Mouse (Mus musculus) lung, postnatal 0 days (tissue): ENCODE data around the gene Gm9999. TPM values are rescaled to one million over a fixed set of nuclear protein-coding genes. Genes with fewer than 3 reads are reported as not detected.
A peak's percentile ranks its signal among the peaks of the same experiment; 100 is the strongest.

Experiments used
- ATAC-seq: fragments of 200-750 bp; cut with Nextera tagmentation; 2 replicates; pipeline ENCODE4 v1.8.0; 2017; ENCODE audit warnings: moderate library complexity
- DNase-seq: peaks from one replicate; pipeline ENCODE4 v3.0.0-alpha.2; 2016; ENCODE audit warnings: low spot score
- H3K27ac ChIP-seq: fragments of 300-500 bp; sonication (generic); 2 replicates; pipeline ENCODE4 v1.5.1; 2014; ENCODE audit warnings: antibody characterized with exemption, mild to moderate bottlenecking, low read length, mixed read lengths
- H3K27me3 ChIP-seq: fragments of 300-500 bp; sonication (generic); replicated peaks from 2 replicates; pipeline ENCODE4 v1.6.1; 2014; ENCODE audit warnings: low read length, mixed read lengths; ENCODE audit not compliant: insufficient read depth
- H3K36me3 ChIP-seq: fragments of 300-500 bp; sonication (generic); 2 replicates; pipeline ENCODE4 v1.6.1; 2014; ENCODE audit warnings: low read length, mixed read lengths; ENCODE audit not compliant: insufficient read depth
- H3K4me1 ChIP-seq: fragments of 300-500 bp; sonication (generic); 2 replicates; pipeline ENCODE4 v1.6.1; 2014; ENCODE audit warnings: antibody characterized with exemption, low read depth, low read length, mixed read lengths; ENCODE audit not compliant: insufficient read depth
- H3K4me2 ChIP-seq: fragments of 300-500 bp; sonication (generic); replicated peaks from 2 replicates; pipeline ENCODE4 v1.6.1; 2014; ENCODE audit warnings: low read depth, mild to moderate bottlenecking, low read length, moderate library complexity, mixed read lengths
- H3K4me3 ChIP-seq: fragments of 300-500 bp; sonication (generic); 2 replicates; pipeline ENCODE4 v1.5.1; 2014; ENCODE audit warnings: low read depth, low read length
- H3K9ac ChIP-seq: fragments of 300-500 bp; sonication (generic); replicated peaks from 2 replicates; pipeline ENCODE4 v1.6.1; 2014; ENCODE audit warnings: low read depth, mild to moderate bottlenecking
- H3K9me3 ChIP-seq: fragments of 300-500 bp; sonication (generic); 2 replicates; pipeline ENCODE4 v1.6.1; 2016; ENCODE audit warnings: low read length, mixed read lengths
- CTCF ChIP-seq: IDR thresholded peaks from 2 replicates; pipeline ENCODE4 v1.5.1; 2016; ENCODE audit warnings: antibody characterized with exemption, mild to moderate bottlenecking
- EP300 ChIP-seq: IDR thresholded peaks from 2 replicates; pipeline ENCODE4 v1.6.1; 2016; ENCODE audit warnings: antibody characterized with exemption, mild to moderate bottlenecking, control low read depth
- WGBS: fragments of 180-500 bp; shearing (Covaris S2); extraction: QIAGEN DNeasy Blood & Tissue Kit; methylation state at CpG from one replicate; pipeline ENCODE4 v1.1.7; 2014; 5-methylcytosine and 5-hydroxymethylcytosine counted together
- polyA plus RNA-seq: library from polyadenylated mRNA; unstranded; fragments of >200 nt; fragmentation: Nextera tagmentation; extraction: Ambion mirVana; gene quantifications from 2 replicates; pipeline ENCODE4 v1.2.1, GENCODE M21; 2015

Gm9999 gene
- polyA plus RNA-seq, 1 experiment from 2014 or later = not detected

- Histone ChIP-seq H3K9me3 (no peaks in the 10 kb centered on the region), H3K4me1 (no peaks in the 10 kb centered on the region), H3K36me3 (no peaks in the 10 kb centered on the region), H3K4me3 (no peak overlapping the region), H3K27me3 (no peaks in the 10 kb centered on the region), H3K9ac (no peak overlapping the region), H3K27ac (no peak overlapping the region), H3K4me2 (no peak overlapping the region)
- peak; percentile 13 for DNase-seq
- 0 out of 2 replicates have a peak, but pooled peaks have one; percentile 40 for ATAC-seq
- WGBS = 69% methylated on average over 9 of the region's 9 CpGs
- no peak for TF ChIP-seq EP300
Measured at GRCm38 (mm10) chr7:47030517-47031193, 47.3 kb downstream of the Gm9999 start.

GRCm38 (mm10) chr7:47031371-47031770 is 48.0 kb downstream of the Gm9999 start:
- no peak overlapping the region for H3K9ac ChIP-seq
- no peaks in the 10 kb centered on the region for H3K4me1 ChIP-seq
- no peak overlapping the region for H3K4me3 ChIP-seq
- H3K4me2 ChIP-seq = no peak overlapping the region
- no peak overlapping the region for H3K27ac ChIP-seq
- 65% methylated on average over 4 of the region's 4 CpGs for WGBS
- ATAC-seq (peak; percentile 68), DNase-seq (peak; percentile 35)
- H3K36me3 ChIP-seq = no peaks in the 10 kb centered on the region
- H3K9me3 ChIP-seq = no peaks in the 10 kb centered on the region
- no peak for TF ChIP-seq CTCF
- TF ChIP-seq EP300 = no peak
- H3K27me3 ChIP-seq = no peaks in the 10 kb centered on the region

GRCm38 (mm10) chr7:47034785-47035384 is 51.5 kb downstream of the Gm9999 start:
- TF ChIP-seq CTCF (no peak), EP300 (no peak)
- no peaks in the 10 kb centered on the region for H3K36me3 ChIP-seq
- no peak for DNase-seq
- H3K4me2 ChIP-seq = no peak overlapping the region
- no peak for ATAC-seq
- no peak overlapping the region for H3K9ac ChIP-seq
- H3K27ac ChIP-seq = no peak overlapping the region
- H3K27me3 ChIP-seq = no peaks in the 10 kb centered on the region
- no peak overlapping the region for H3K4me3 ChIP-seq
- no peaks in the 10 kb centered on the region for H3K9me3 ChIP-seq
- WGBS = 84% methylated on average over 4 of the region's 4 CpGs
- no peaks in the 10 kb centered on the region for H3K4me1 ChIP-seq

GRCm38 (mm10) chr7:47035426-47035825 is 52.0 kb downstream of the Gm9999 start:
- Histone ChIP-seq H3K36me3 (no peaks in the 10 kb centered on the region), H3K4me2 (no peak overlapping the region), H3K9me3 (no peaks in the 10 kb centered on the region), H3K4me3 (no peak overlapping the region), H3K4me1 (no peaks in the 10 kb centered on the region), H3K27me3 (no peaks in the 10 kb centered on the region), H3K27ac (no peak overlapping the region), H3K9ac (no peak overlapping the region)
- no peak for DNase-seq
- no peak for TF ChIP-seq CTCF
- TF ChIP-seq EP300 = no peak
- ATAC-seq = no peak
- 66% methylated on average over 8 of the region's 8 CpGs for WGBS

Other genes starting within 250 kb of the Gm9999 start
- 0.65 and 0.69 TPM in 2 replicates for gene Saa1, start 240.6 kb upstream of the Gm9999 start, polyA plus RNA-seq
- gene Saa2, start 231.8 kb upstream of the Gm9999 start, polyA plus RNA-seq = 1.0 TPM in 1 of 2 replicates, not detected in the other
- gene Hps5, start 187.5 kb upstream of the Gm9999 start, polyA plus RNA-seq = 12.7 and 13.7 TPM in 2 replicates
- gene Gtf2h1, start 187.5 kb upstream of the Gm9999 start, polyA plus RNA-seq = 29.1 and 30.6 TPM in 2 replicates
- 533 and 589 TPM in 2 replicates for gene Ldha, start 142.1 kb upstream of the Gm9999 start, polyA plus RNA-seq
- 0.11 TPM in 1 of 2 replicates, not detected in the other for gene Ldhc, start 122.4 kb upstream of the Gm9999 start, polyA plus RNA-seq
- 134 and 150 TPM in 2 replicates for gene Tsg101, start 63.6 kb upstream of the Gm9999 start, polyA plus RNA-seq
- gene Uevld, start 25.1 kb upstream of the Gm9999 start, polyA plus RNA-seq = 4.1 and 6.0 TPM in 2 replicates
- gene Spty2d1, start 24.8 kb downstream of the Gm9999 start, polyA plus RNA-seq = 13.1 and 14.9 TPM in 2 replicates
- gene Tmem86a, start 67.0 kb downstream of the Gm9999 start, polyA plus RNA-seq = 36.2 and 36.5 TPM in 2 replicates
- 1.2 and 1.7 TPM in 2 replicates for gene Ptpn5, start 150.1 kb downstream of the Gm9999 start, polyA plus RNA-seq
- gene Mrgpra6, start 221.3 kb downstream of the Gm9999 start, polyA plus RNA-seq = not detected in 2 replicates